Mouse (Mus musculus): ENCODE measurements around the gene Rab35. TPM values are rescaled to one million over a fixed set of nuclear protein-coding genes. Genes with fewer than 3 reads are reported as not detected.
A peak's percentile ranks its signal among the peaks of the same experiment; 100 is the strongest.

Rab35 gene
- polyA plus RNA-seq (2015; fragmentation: Nextera tagmentation; extraction: Ambion mirVana): 18.7 and 19.2 TPM in 2 replicates

GRCm38 (mm10) chr5:115631505-115632357 is at the start of gene Rab35:
Gene Rab35 (plus strand): TSS chr5:115631908.
- Histone ChIP-seq H3K9ac (peak within 1 kb of the TSS; percentile 83), H3K27ac (peak within 1 kb of the TSS; percentile 90), H3K27me3 (replicated peaks) (no peaks in the 10 kb centered on the region), H3K4me3 (peak within 1 kb of the TSS; percentile 75), H3K4me1 (peaks cover 47% of the 10 kb centered on the region), H3K36me3 (replicated peaks) (no peaks in the 10 kb centered on the region), H3K4me2 (peak within 1 kb of the TSS; percentile 72), H3K9me3 (no peaks in the 10 kb centered on the region)
- WGBS: under 1% methylated on average over 79 of the region's 125 CpGs
- peak; percentile 90 for ATAC-seq (replicated peaks)

- ATAC-seq (replicated peaks): no peak
- Histone ChIP-seq H3K9ac (no peak overlapping the region), H3K36me3 (replicated peaks) (peaks cover 79% of the 10 kb centered on the region), H3K27ac (no peak overlapping the region), H3K9me3 (peaks cover 4% of the 10 kb centered on the region), H3K4me2 (no peak overlapping the region), H3K27me3 (replicated peaks) (no peaks in the 10 kb centered on the region), H3K4me1 (no peaks in the 10 kb centered on the region), H3K4me3 (no peak overlapping the region)
- WGBS: 93% methylated on average over 12 of the region's 12 CpGs
Measured at GRCm38 (mm10) chr5:115585616-115586015, 46.1 kb upstream of the Rab35 start.

GRCm38 (mm10) chr5:115586166-115586565 is 45.5 kb upstream of the Rab35 start:
- no peak overlapping the region for H3K9ac ChIP-seq
- no peak overlapping the region for H3K4me3 ChIP-seq
- WGBS: 64% methylated on average over 15 of the region's 15 CpGs
- H3K9me3 ChIP-seq: peaks cover 4% of the 10 kb centered on the region
- peaks cover 79% of the 10 kb centered on the region for H3K36me3 ChIP-seq (replicated peaks)
- no peaks in the 10 kb centered on the region for H3K4me1 ChIP-seq
- no peaks in the 10 kb centered on the region for H3K27me3 ChIP-seq (replicated peaks)
- no peak overlapping the region for H3K27ac ChIP-seq
- no peak for ATAC-seq (replicated peaks)
- H3K4me2 ChIP-seq: no peak overlapping the region

GRCm38 (mm10) chr5:115586780-115587179 is 44.9 kb upstream of the Rab35 start:
- H3K36me3 ChIP-seq (replicated peaks): peaks cover 79% of the 10 kb centered on the region
- no peak overlapping the region for H3K27ac ChIP-seq
- H3K9me3 ChIP-seq: peaks cover 4% of the 10 kb centered on the region
- ATAC-seq (replicated peaks): no peak
- no peak overlapping the region for H3K9ac ChIP-seq
- no peaks in the 10 kb centered on the region for H3K27me3 ChIP-seq (replicated peaks)
- H3K4me1 ChIP-seq: no peaks in the 10 kb centered on the region
- H3K4me2 ChIP-seq: no peak overlapping the region
- WGBS: 86% methylated on average over 2 of the region's 2 CpGs
- no peak overlapping the region for H3K4me3 ChIP-seq

- H3K27me3 ChIP-seq (replicated peaks): no peaks in the 10 kb centered on the region
- no peak overlapping the region for H3K27ac ChIP-seq
- H3K9me3 ChIP-seq: no peaks in the 10 kb centered on the region
- 86% methylated on average over 11 of the region's 11 CpGs for WGBS
- no peak for ATAC-seq (replicated peaks)
- no peak overlapping the region for H3K4me2 ChIP-seq
- no peak overlapping the region for H3K4me3 ChIP-seq
- H3K9ac ChIP-seq: no peak overlapping the region
- H3K36me3 ChIP-seq (replicated peaks): peaks cover 72% of the 10 kb centered on the region
- H3K4me1 ChIP-seq: no peaks in the 10 kb centered on the region
Measured at GRCm38 (mm10) chr5:115591028-115591427, 40.7 kb upstream of the Rab35 start.

GRCm38 (mm10) chr5:115591506-115591905 is 40.2 kb upstream of the Rab35 start:
- 98% methylated on average over 2 of the region's 2 CpGs for WGBS
- no peak overlapping the region for H3K4me3 ChIP-seq
- H3K4me1 ChIP-seq: no peaks in the 10 kb centered on the region
- peaks cover 72% of the 10 kb centered on the region for H3K36me3 ChIP-seq (replicated peaks)
- no peak overlapping the region for H3K9ac ChIP-seq
- no peaks in the 10 kb centered on the region for H3K9me3 ChIP-seq
- no peak for ATAC-seq (replicated peaks)
- no peak overlapping the region for H3K27ac ChIP-seq
- H3K27me3 ChIP-seq (replicated peaks): no peaks in the 10 kb centered on the region
- H3K4me2 ChIP-seq: no peak overlapping the region

GRCm38 (mm10) chr5:115603561-115603960 is 28.1 kb upstream of the Rab35 start:
- Histone ChIP-seq H3K9me3 (no peaks in the 10 kb centered on the region), H3K4me2 (no peak overlapping the region), H3K27me3 (replicated peaks) (no peaks in the 10 kb centered on the region), H3K9ac (no peak overlapping the region), H3K4me3 (no peak overlapping the region), H3K4me1 (no peaks in the 10 kb centered on the region), H3K36me3 (replicated peaks) (peaks cover 61% of the 10 kb centered on the region), H3K27ac (no peak overlapping the region)
- ATAC-seq (replicated peaks): no peak
- 97% methylated on average over 6 of the region's 6 CpGs for WGBS

GRCm38 (mm10) chr5:115611566-115611965 is 20.1 kb upstream of the Rab35 start:
- H3K4me1 ChIP-seq: no peaks in the 10 kb centered on the region
- 91% methylated on average over 11 of the region's 11 CpGs for WGBS
- no peaks in the 10 kb centered on the region for H3K9me3 ChIP-seq
- H3K27me3 ChIP-seq (replicated peaks): no peaks in the 10 kb centered on the region
- ATAC-seq (replicated peaks): no peak
- H3K9ac ChIP-seq: no peak overlapping the region
- H3K4me3 ChIP-seq: no peak overlapping the region
- peaks cover 86% of the 10 kb centered on the region for H3K36me3 ChIP-seq (replicated peaks)
- H3K4me2 ChIP-seq: no peak overlapping the region
- H3K27ac ChIP-seq: no peak overlapping the region

- H3K9me3 ChIP-seq: no peaks in the 10 kb centered on the region
- ATAC-seq (replicated peaks): no peak
- peaks cover 88% of the 10 kb centered on the region for H3K36me3 ChIP-seq (replicated peaks)
- no peak overlapping the region for H3K4me2 ChIP-seq
- no peak overlapping the region for H3K9ac ChIP-seq
- no peak overlapping the region for H3K4me3 ChIP-seq
- H3K27ac ChIP-seq: no peak overlapping the region
- no peaks in the 10 kb centered on the region for H3K27me3 ChIP-seq (replicated peaks)
- 91% methylated on average over 9 of the region's 9 CpGs for WGBS
- H3K4me1 ChIP-seq: no peaks in the 10 kb centered on the region
Measured at GRCm38 (mm10) chr5:115613332-115613731, 18.4 kb upstream of the Rab35 start.

- no peak overlapping the region for H3K27ac ChIP-seq
- H3K36me3 ChIP-seq (replicated peaks): peaks cover 88% of the 10 kb centered on the region
- WGBS: 86% methylated on average over 7 of the region's 7 CpGs
- H3K9ac ChIP-seq: no peak overlapping the region
- H3K4me2 ChIP-seq: no peak overlapping the region
- ATAC-seq (replicated peaks): no peak
- no peaks in the 10 kb centered on the region for H3K27me3 ChIP-seq (replicated peaks)
- H3K4me1 ChIP-seq: no peaks in the 10 kb centered on the region
- H3K4me3 ChIP-seq: no peak overlapping the region
- H3K9me3 ChIP-seq: no peaks in the 10 kb centered on the region
Measured at GRCm38 (mm10) chr5:115614948-115615347, 16.8 kb upstream of the Rab35 start.

- peaks cover 53% of the 10 kb centered on the region for H3K36me3 ChIP-seq (replicated peaks)
- 94% methylated on average over 15 of the region's 15 CpGs for WGBS
- H3K9me3 ChIP-seq: no peaks in the 10 kb centered on the region
- H3K27ac ChIP-seq: no peak overlapping the region
- ATAC-seq (replicated peaks): no peak
- no peaks in the 10 kb centered on the region for H3K27me3 ChIP-seq (replicated peaks)
- H3K4me2 ChIP-seq: no peak overlapping the region
- no peaks in the 10 kb centered on the region for H3K4me1 ChIP-seq
- H3K4me3 ChIP-seq: no peak overlapping the region
- no peak overlapping the region for H3K9ac ChIP-seq
Measured at GRCm38 (mm10) chr5:115619690-115620089, 12.0 kb upstream of the Rab35 start.

GRCm38 (mm10) chr5:115622686-115623085 is 9.0 kb upstream of the Rab35 start:
- H3K9me3 ChIP-seq: no peaks in the 10 kb centered on the region
- H3K4me3 ChIP-seq: no peak overlapping the region
- H3K36me3 ChIP-seq (replicated peaks): peaks cover 24% of the 10 kb centered on the region; the same call in 1 of the 2 replicates
- 87% methylated on average over 7 of the region's 7 CpGs for WGBS
- H3K4me1 ChIP-seq: no peaks in the 10 kb centered on the region
- no peak overlapping the region for H3K27ac ChIP-seq
- H3K9ac ChIP-seq: no peak overlapping the region
- no peak overlapping the region for H3K4me2 ChIP-seq
- no peaks in the 10 kb centered on the region for H3K27me3 ChIP-seq (replicated peaks)
- ATAC-seq (replicated peaks): no peak

All from midbrain, embryonic 15.5 days (tissue).